Mouse (Mus musculus) kidney, postnatal 4 days (tissue): ENCODE measurements at regions not wholly inside any gene's neighbourhood (a gene's known extent, or its start where the extent isn't known, plus 50 kb on each side); places are given as distances from the start of the nearest gene placed in this dataset.

Experiments used
- DNase-seq, 2 experiments: peaks; one replicate each; pipeline ENCODE4 v3.0.0; 2021; ENCODE audit warnings: mixed read lengths in 2 of 2

DNA sequence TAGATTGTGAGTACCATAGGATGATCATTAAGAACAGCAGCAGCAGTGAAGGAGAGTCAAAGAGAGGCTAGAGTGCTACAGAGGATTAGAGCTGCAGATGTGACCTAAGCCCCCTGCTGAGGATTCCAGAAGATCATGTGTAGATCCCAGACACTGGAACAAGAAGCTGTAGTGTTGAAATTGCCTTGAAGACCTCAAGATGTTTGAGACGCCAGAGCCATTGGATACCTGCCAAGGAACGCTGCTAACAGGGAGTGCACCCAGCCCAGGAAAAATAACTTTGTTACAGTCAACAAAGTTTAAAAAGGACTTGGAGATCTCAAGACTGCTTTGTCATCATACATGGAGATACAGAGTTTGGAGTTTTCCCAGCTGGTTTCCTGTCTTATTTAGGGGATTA, 955.0 kb upstream of the Pcdh10 start:
- DNase-seq, result peak; percentile 43 to 54

GRCm38 (mm10) chr3:44468078-44468477, 910.1 kb upstream of the Pcdh10 start:
- DNase-seq, result peak in 1 of 2 experiments; percentile 2
